Mouse (Mus musculus): Measurements from ENCODE around the gene Coil. TPM values are rescaled to one million over a fixed set of nuclear protein-coding genes. Genes with fewer than 3 reads are reported as not detected.

The Coil gene
- polyA plus RNA-seq, 1 experiment: 3.1 TPM

- H3K27me3 ChIP-seq (replicated peaks; ENCODE audit: control insufficient read depth, insufficient read depth, low read length): no peaks in the 10 kb centered on the region
- DNase-seq: peak; percentile 96
- 1% methylated on average over 62 of the region's 62 CpGs for WGBS
- TF ChIP-seq CTCF (conservative IDR thresholded peaks at IDR 0.05; ENCODE audit: insufficient read depth, insufficient read length, low read depth, low read length) (peak; percentile 74), POLR2A (IDR thresholded peaks at IDR 0.05; ENCODE audit: low read depth, low read length) (no peak)
- H3K4me1 ChIP-seq (ENCODE audit: control insufficient read depth, insufficient read depth, low read length): peaks cover 4% of the 10 kb centered on the region
- H3K36me3 ChIP-seq (ENCODE audit: control insufficient read depth, insufficient read depth, low read length): no peaks in the 10 kb centered on the region
- peak overlapping the region; percentile 73 for H3K4me3 ChIP-seq (ENCODE audit: insufficient read depth, low read depth, low read length)
- H3K27ac ChIP-seq (ENCODE audit: insufficient read depth, low read depth, low read length): peak overlapping the region; percentile 30; the same call in 1 of the 2 replicates
These were observed 4.0 kb downstream of the Coil start for GRCm38 (mm10) chr11:88973776-88974701.

GRCm38 (mm10) chr11:88976320-88976719 is 6.3 kb downstream of the Coil start:
- TF ChIP-seq POLR2A (IDR thresholded peaks at IDR 0.05; ENCODE audit: low read depth, low read length) (no peak), CTCF (conservative IDR thresholded peaks at IDR 0.05; ENCODE audit: insufficient read depth, insufficient read length, low read depth, low read length) (peak; percentile 31)
- no peaks in the 10 kb centered on the region for H3K27me3 ChIP-seq (replicated peaks; ENCODE audit: control insufficient read depth, insufficient read depth, low read length)
- DNase-seq: peak; percentile 18
- H3K4me1 ChIP-seq (ENCODE audit: control insufficient read depth, insufficient read depth, low read length): peaks cover 4% of the 10 kb centered on the region
- H3K4me3 ChIP-seq (ENCODE audit: insufficient read depth, low read depth, low read length): no peak overlapping the region
- H3K27ac ChIP-seq (ENCODE audit: insufficient read depth, low read depth, low read length): no peak overlapping the region
- no peaks in the 10 kb centered on the region for H3K36me3 ChIP-seq (ENCODE audit: control insufficient read depth, insufficient read depth, low read length)
- WGBS: 87% methylated on average over 2 of the region's 2 CpGs

- Histone ChIP-seq H3K36me3 (ENCODE audit: control insufficient read depth, insufficient read depth, low read length) (no peaks in the 10 kb centered on the region), H3K27ac (ENCODE audit: insufficient read depth, low read depth, low read length) (no peak overlapping the region), H3K4me1 (ENCODE audit: control insufficient read depth, insufficient read depth, low read length) (peaks cover 4% of the 10 kb centered on the region), H3K4me3 (ENCODE audit: insufficient read depth, low read depth, low read length) (no peak overlapping the region), H3K27me3 (replicated peaks; ENCODE audit: control insufficient read depth, insufficient read depth, low read length) (no peaks in the 10 kb centered on the region)
- no peak for DNase-seq
- TF ChIP-seq CTCF (conservative IDR thresholded peaks at IDR 0.05; ENCODE audit: insufficient read depth, insufficient read length, low read depth, low read length) (no peak), POLR2A (IDR thresholded peaks at IDR 0.05; ENCODE audit: low read depth, low read length) (no peak)
- WGBS: 91% methylated on average over 5 of the region's 5 CpGs
These were observed 7.1 kb downstream of the Coil start for GRCm38 (mm10) chr11:88977188-88977587.

GRCm38 (mm10) chr11:88981337-88981736 is 11.3 kb downstream of the Coil start:
- TF ChIP-seq CTCF (conservative IDR thresholded peaks at IDR 0.05; ENCODE audit: insufficient read depth, insufficient read length, low read depth, low read length) (no peak), POLR2A (IDR thresholded peaks at IDR 0.05; ENCODE audit: low read depth, low read length) (no peak)
- 81% methylated on average over 8 of the region's 8 CpGs for WGBS
- Histone ChIP-seq H3K27ac (ENCODE audit: insufficient read depth, low read depth, low read length) (no peak overlapping the region), H3K4me1 (ENCODE audit: control insufficient read depth, insufficient read depth, low read length) (no peaks in the 10 kb centered on the region), H3K4me3 (ENCODE audit: insufficient read depth, low read depth, low read length) (no peak overlapping the region), H3K36me3 (ENCODE audit: control insufficient read depth, insufficient read depth, low read length) (no peaks in the 10 kb centered on the region; the same call in 1 of the 2 replicates), H3K27me3 (replicated peaks; ENCODE audit: control insufficient read depth, insufficient read depth, low read length) (no peaks in the 10 kb centered on the region)
- no peak for DNase-seq

GRCm38 (mm10) chr11:88986616-88987015 is 16.6 kb downstream of the Coil start:
- DNase-seq: no peak
- H3K4me1 ChIP-seq (ENCODE audit: control insufficient read depth, insufficient read depth, low read length): no peaks in the 10 kb centered on the region
- 86% methylated on average over 10 of the region's 10 CpGs for WGBS
- no peaks in the 10 kb centered on the region for H3K27me3 ChIP-seq (replicated peaks; ENCODE audit: control insufficient read depth, insufficient read depth, low read length)
- TF ChIP-seq CTCF (conservative IDR thresholded peaks at IDR 0.05; ENCODE audit: insufficient read depth, insufficient read length, low read depth, low read length) (no peak), POLR2A (IDR thresholded peaks at IDR 0.05; ENCODE audit: low read depth, low read length) (no peak)
- no peak overlapping the region for H3K4me3 ChIP-seq (ENCODE audit: insufficient read depth, low read depth, low read length)
- no peak overlapping the region for H3K27ac ChIP-seq (ENCODE audit: insufficient read depth, low read depth, low read length)
- H3K36me3 ChIP-seq (ENCODE audit: control insufficient read depth, insufficient read depth, low read length): no peaks in the 10 kb centered on the region; the same call in none of the 2 replicates

- TF ChIP-seq CTCF (conservative IDR thresholded peaks at IDR 0.05; ENCODE audit: insufficient read depth, insufficient read length, low read depth, low read length): no peak
- TF ChIP-seq POLR2A (IDR thresholded peaks at IDR 0.05; ENCODE audit: low read depth, low read length): no peak
- no peak for DNase-seq
- WGBS: 75% methylated on average over 5 of the region's 5 CpGs
These were observed 18.9 kb downstream of the Coil start for GRCm38 (mm10) chr11:88988956-88989355.

GRCm38 (mm10) chr11:88989530-88989929 is 19.5 kb downstream of the Coil start:
- Histone ChIP-seq H3K4me3 (ENCODE audit: insufficient read depth, low read depth, low read length) (no peak overlapping the region), H3K36me3 (ENCODE audit: control insufficient read depth, insufficient read depth, low read length) (no peaks in the 10 kb centered on the region; the same call in none of the 2 replicates), H3K27ac (ENCODE audit: insufficient read depth, low read depth, low read length) (no peak overlapping the region), H3K4me1 (ENCODE audit: control insufficient read depth, insufficient read depth, low read length) (no peaks in the 10 kb centered on the region), H3K27me3 (replicated peaks; ENCODE audit: control insufficient read depth, insufficient read depth, low read length) (no peaks in the 10 kb centered on the region)
- WGBS: 68% methylated on average over 5 of the region's 5 CpGs
- peak; percentile 46 for DNase-seq
- TF ChIP-seq POLR2A (IDR thresholded peaks at IDR 0.05; ENCODE audit: low read depth, low read length) (no peak), CTCF (conservative IDR thresholded peaks at IDR 0.05; ENCODE audit: insufficient read depth, insufficient read length, low read depth, low read length) (0 out of 2 replicates have a peak, but pooled peaks have one; percentile 18)

More at GRCm38 (mm10) chr11:88988956-88989355, 18.9 kb downstream of the Coil start:
- no peaks in the 10 kb centered on the region for H3K4me1 ChIP-seq (ENCODE audit: control insufficient read depth, insufficient read depth, low read length)
- H3K27ac ChIP-seq (ENCODE audit: insufficient read depth, low read depth, low read length): no peak overlapping the region
- no peak overlapping the region for H3K4me3 ChIP-seq (ENCODE audit: insufficient read depth, low read depth, low read length)
- no peaks in the 10 kb centered on the region; the same call in none of the 2 replicates for H3K36me3 ChIP-seq (ENCODE audit: control insufficient read depth, insufficient read depth, low read length)
- H3K27me3 ChIP-seq (replicated peaks; ENCODE audit: control insufficient read depth, insufficient read depth, low read length): no peaks in the 10 kb centered on the region
